Mouse (Mus musculus) liver, embryonic 13.5 days (tissue): Measurements from ENCODE around the gene Shank2. TPM values are rescaled to one million over a fixed set of nuclear protein-coding genes. Genes with fewer than 3 reads are reported as not detected.

ENCODE experiments used
- ATAC-seq: fragments of 200-750 bp; cut with Nextera tagmentation; 2 replicates; pipeline ENCODE4 v1.8.0; 2017; ENCODE audit warnings: low read depth, mild to moderate bottlenecking, moderate number of reproducible peaks, moderate library complexity
- DNase-seq: peaks from one replicate; pipeline ENCODE4 v3.0.0; 2022
- H3K27ac ChIP-seq: fragments of 300-500 bp; sonication (generic); 2 replicates; pipeline ENCODE4 v1.5.1; 2015; ENCODE audit warnings: moderate library complexity, mild to moderate bottlenecking, inconsistent platforms
- H3K27me3 ChIP-seq: fragments of 300-500 bp; sonication (generic); 2 replicates; pipeline ENCODE4 v1.6.1; 2015; ENCODE audit warnings: mild to moderate bottlenecking, inconsistent platforms
- H3K36me3 ChIP-seq: fragments of 300-500 bp; sonication (generic); 2 replicates; pipeline ENCODE4 v1.6.1; 2015; ENCODE audit warnings: mild to moderate bottlenecking, inconsistent platforms
- H3K4me1 ChIP-seq: fragments of 300-500 bp; sonication (generic); replicated peaks from 2 replicates; pipeline ENCODE4 v1.6.1; 2015; ENCODE audit warnings: inconsistent platforms
- H3K4me2 ChIP-seq: fragments of 300-500 bp; sonication (generic); 2 replicates; pipeline ENCODE4 v1.6.1; 2015; ENCODE audit warnings: inconsistent platforms, mild to moderate bottlenecking, moderate library complexity
- H3K4me3 ChIP-seq: fragments of 300-500 bp; sonication (generic); replicated peaks from 2 replicates; pipeline ENCODE4 v1.5.1; 2015; ENCODE audit warnings: mild to moderate bottlenecking, inconsistent platforms
- H3K9ac ChIP-seq: fragments of 300-500 bp; sonication (generic); 2 replicates; pipeline ENCODE4 v1.6.1; 2015; ENCODE audit warnings: mild to moderate bottlenecking, inconsistent platforms
- H3K9me3 ChIP-seq: fragments of 300-500 bp; sonication (generic); replicated peaks from 2 replicates; pipeline ENCODE4 v1.6.1; 2016; ENCODE audit warnings: inconsistent platforms
- WGBS: fragments of 180-500 bp; shearing (Covaris S2); methylation state at CpG from one replicate; pipeline ENCODE4 v1.1.7; 2015; ENCODE audit not compliant: insufficient replicate concordance; 5-methylcytosine and 5-hydroxymethylcytosine counted together
- polyA plus RNA-seq: library from polyadenylated mRNA; unstranded; fragments of >200 nt; fragmentation: Nextera tagmentation; extraction: Ambion mirVana; gene quantifications from 2 replicates; pipeline ENCODE4 v1.2.1, GENCODE M21; 2015

Gene Shank2
- polyA plus RNA-seq, 1 experiment from 2014 or later = 0.30 TPM

GRCm38 (mm10) chr7:144074718-144075117, 73.0 kb downstream of the Shank2 start:
- Histone ChIP-seq H3K36me3 (no peaks in the 10 kb centered on the region), H3K27ac (no peak overlapping the region), H3K9me3 (no peaks in the 10 kb centered on the region), H3K9ac (no peak overlapping the region), H3K4me1 (no peaks in the 10 kb centered on the region), H3K27me3 (no peaks in the 10 kb centered on the region), H3K4me3 (no peak overlapping the region), H3K4me2 (no peak overlapping the region)
- WGBS = 24% methylated on average over 3 of the region's 3 CpGs
- DNase-seq (peak; percentile 20), ATAC-seq (no peak)

- DNase-seq = no peak
- Histone ChIP-seq H3K27ac (no peak overlapping the region), H3K9me3 (no peaks in the 10 kb centered on the region), H3K4me2 (no peak overlapping the region), H3K4me3 (no peak overlapping the region), H3K9ac (no peak overlapping the region), H3K27me3 (no peaks in the 10 kb centered on the region), H3K4me1 (no peaks in the 10 kb centered on the region), H3K36me3 (no peaks in the 10 kb centered on the region)
- ATAC-seq = no peak
- WGBS = 73% methylated on average over 1 of the region's 1 CpGs
Observed at GRCm38 (mm10) chr7:144078661-144079060, 76.9 kb downstream of the Shank2 start.

- H3K27me3 ChIP-seq = no peaks in the 10 kb centered on the region
- H3K4me2 ChIP-seq = no peak overlapping the region
- ATAC-seq (no peak), DNase-seq (no peak)
- no peaks in the 10 kb centered on the region for H3K9me3 ChIP-seq
- no peak overlapping the region for H3K27ac ChIP-seq
- no peaks in the 10 kb centered on the region for H3K36me3 ChIP-seq
- no peak overlapping the region for H3K4me3 ChIP-seq
- H3K9ac ChIP-seq = no peak overlapping the region
- 67% methylated on average over 1 of the region's 1 CpGs for WGBS
- no peaks in the 10 kb centered on the region for H3K4me1 ChIP-seq
Observed at GRCm38 (mm10) chr7:144079861-144080260, 78.1 kb downstream of the Shank2 start.

GRCm38 (mm10) chr7:144081448-144081847, 79.7 kb downstream of the Shank2 start:
- Histone ChIP-seq H3K27ac (no peak overlapping the region), H3K4me3 (no peak overlapping the region), H3K27me3 (no peaks in the 10 kb centered on the region), H3K4me2 (no peak overlapping the region), H3K9ac (no peak overlapping the region), H3K9me3 (no peaks in the 10 kb centered on the region), H3K4me1 (no peaks in the 10 kb centered on the region), H3K36me3 (no peaks in the 10 kb centered on the region)
- 73% methylated on average over 1 of the region's 1 CpGs for WGBS
- ATAC-seq = no peak
- DNase-seq = no peak

GRCm38 (mm10) chr7:144081963-144082362, 80.2 kb downstream of the Shank2 start:
- WGBS = 54% methylated on average over 2 of the region's 2 CpGs
- Histone ChIP-seq H3K27me3 (no peaks in the 10 kb centered on the region), H3K9ac (no peak overlapping the region), H3K4me2 (no peak overlapping the region), H3K4me3 (no peak overlapping the region), H3K9me3 (no peaks in the 10 kb centered on the region), H3K4me1 (no peaks in the 10 kb centered on the region), H3K27ac (no peak overlapping the region), H3K36me3 (no peaks in the 10 kb centered on the region)
- ATAC-seq = no peak
- DNase-seq = no peak

GRCm38 (mm10) chr7:144087277-144087676, 85.5 kb downstream of the Shank2 start:
- Histone ChIP-seq H3K36me3 (0 out of 2 replicates have a peak, but pooled peaks cover 4% of the 10 kb centered on the region), H3K27me3 (no peaks in the 10 kb centered on the region), H3K9me3 (no peaks in the 10 kb centered on the region), H3K4me3 (no peak overlapping the region), H3K4me2 (no peak overlapping the region), H3K27ac (no peak overlapping the region), H3K4me1 (no peaks in the 10 kb centered on the region), H3K9ac (no peak overlapping the region)
- ATAC-seq (no peak), DNase-seq (no peak)
- 31% methylated on average over 2 of the region's 2 CpGs for WGBS

- DNase-seq (no peak), ATAC-seq (no peak)
- Histone ChIP-seq H3K4me2 (no peak overlapping the region), H3K4me1 (no peaks in the 10 kb centered on the region), H3K36me3 (0 out of 2 replicates have a peak, but pooled peaks cover 4% of the 10 kb centered on the region), H3K27me3 (no peaks in the 10 kb centered on the region), H3K4me3 (no peak overlapping the region), H3K27ac (no peak overlapping the region), H3K9me3 (no peaks in the 10 kb centered on the region), H3K9ac (no peak overlapping the region)
- WGBS = 74% methylated on average over 12 of the region's 12 CpGs
Observed at GRCm38 (mm10) chr7:144094132-144094531, 92.4 kb downstream of the Shank2 start.

GRCm38 (mm10) chr7:144097314-144097713, 95.6 kb downstream of the Shank2 start:
- Histone ChIP-seq H3K9ac (no peak overlapping the region), H3K27me3 (no peaks in the 10 kb centered on the region), H3K4me2 (no peak overlapping the region), H3K9me3 (no peaks in the 10 kb centered on the region), H3K4me3 (no peak overlapping the region), H3K36me3 (no peaks in the 10 kb centered on the region), H3K27ac (no peak overlapping the region), H3K4me1 (no peaks in the 10 kb centered on the region)
- DNase-seq (no peak), ATAC-seq (no peak)
- WGBS = 4% methylated on average over 2 of the region's 2 CpGs

GRCm38 (mm10) chr7:144102222-144102980, 100.7 kb downstream of the Shank2 start:
- no peaks in the 10 kb centered on the region for H3K4me1 ChIP-seq
- ATAC-seq = no peak
- WGBS = 39% methylated on average over 4 of the region's 4 CpGs

GRCm38 (mm10) chr7:144105952-144106351, 104.2 kb downstream of the Shank2 start:
- Histone ChIP-seq H3K9me3 (no peaks in the 10 kb centered on the region), H3K27ac (no peak overlapping the region), H3K9ac (no peak overlapping the region), H3K36me3 (0 out of 2 replicates have a peak, but pooled peaks cover 3% of the 10 kb centered on the region), H3K4me1 (no peaks in the 10 kb centered on the region), H3K4me2 (no peak overlapping the region), H3K27me3 (no peaks in the 10 kb centered on the region), H3K4me3 (no peak overlapping the region)
- DNase-seq (no peak), ATAC-seq (no peak)
- WGBS = 64% methylated on average over 1 of the region's 1 CpGs

More at GRCm38 (mm10) chr7:144102222-144102980, 100.7 kb downstream of the Shank2 start:
- Histone ChIP-seq H3K27ac (no peak overlapping the region), H3K27me3 (no peaks in the 10 kb centered on the region), H3K9ac (no peak overlapping the region), H3K4me3 (no peak overlapping the region), H3K4me2 (no peak overlapping the region), H3K9me3 (no peaks in the 10 kb centered on the region), H3K36me3 (0 out of 2 replicates have a peak, but pooled peaks cover 3% of the 10 kb centered on the region)
- no peak for DNase-seq

- Histone ChIP-seq H3K27me3 (no peaks in the 10 kb centered on the region), H3K9ac (no peak overlapping the region), H3K27ac (no peak overlapping the region), H3K4me1 (no peaks in the 10 kb centered on the region), H3K4me2 (no peak overlapping the region), H3K9me3 (no peaks in the 10 kb centered on the region), H3K36me3 (0 out of 2 replicates have a peak, but pooled peaks cover 3% of the 10 kb centered on the region), H3K4me3 (no peak overlapping the region)
- no peak for DNase-seq
- WGBS = 38% methylated on average over 9 of the region's 9 CpGs
- ATAC-seq = no peak
Observed at GRCm38 (mm10) chr7:144106352-144107011, 104.8 kb downstream of the Shank2 start.
